Mouse (Mus musculus) telencephalon, adult 2 months (tissue): ENCODE results near the gene Mxd1.
A peak's percentile ranks its signal among the peaks of the same experiment; 100 is the strongest.

ENCODE experiments used
- DNase-seq: peaks from one replicate; pipeline ENCODE4 v3.0.0-alpha.2; 2011; ENCODE audit warnings: low read depth, low spot score

The Mxd1 gene

DNA sequence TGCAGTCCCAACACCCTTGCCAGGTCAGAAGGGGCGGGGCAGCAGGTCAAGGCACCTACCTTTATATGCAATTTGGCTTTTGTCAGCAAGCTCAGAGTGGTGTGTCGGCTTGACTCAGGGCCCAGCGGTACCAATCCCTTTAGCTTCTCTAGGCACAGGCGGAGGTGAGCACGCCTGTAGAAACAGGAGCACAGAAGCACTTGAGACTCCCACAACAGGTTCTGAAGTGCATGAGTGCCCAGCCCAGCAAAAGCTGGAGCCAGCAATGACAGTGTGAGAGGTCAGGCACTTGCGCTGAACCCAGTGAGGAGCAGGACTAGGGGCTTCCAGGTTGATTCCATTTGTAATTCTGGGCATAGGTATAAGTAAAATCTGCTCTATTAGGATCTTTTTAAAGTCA, 15.9 kb downstream of the Mxd1 start:
- no peak for DNase-seq

DNA sequence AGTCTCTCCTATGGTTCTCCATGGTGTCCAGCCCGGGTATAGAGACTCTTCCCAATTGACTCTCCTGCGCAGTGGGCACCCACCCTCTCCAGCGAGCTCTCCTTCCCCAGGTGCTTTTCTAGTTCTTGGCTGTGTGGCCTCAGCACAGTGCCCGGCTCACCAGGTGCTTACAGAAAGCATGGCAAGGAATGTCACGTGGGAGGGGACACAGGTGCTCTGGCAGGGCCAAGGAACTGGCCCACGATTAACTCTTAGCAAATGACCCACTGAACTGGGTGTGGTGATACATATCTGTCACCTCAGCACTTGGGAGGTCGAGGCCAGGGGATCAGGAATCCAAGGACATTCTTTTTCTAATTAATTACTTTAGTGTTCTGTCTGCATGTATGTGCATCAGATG, 22.8 kb downstream of the Mxd1 start:
- DNase-seq = no peak

DNA sequence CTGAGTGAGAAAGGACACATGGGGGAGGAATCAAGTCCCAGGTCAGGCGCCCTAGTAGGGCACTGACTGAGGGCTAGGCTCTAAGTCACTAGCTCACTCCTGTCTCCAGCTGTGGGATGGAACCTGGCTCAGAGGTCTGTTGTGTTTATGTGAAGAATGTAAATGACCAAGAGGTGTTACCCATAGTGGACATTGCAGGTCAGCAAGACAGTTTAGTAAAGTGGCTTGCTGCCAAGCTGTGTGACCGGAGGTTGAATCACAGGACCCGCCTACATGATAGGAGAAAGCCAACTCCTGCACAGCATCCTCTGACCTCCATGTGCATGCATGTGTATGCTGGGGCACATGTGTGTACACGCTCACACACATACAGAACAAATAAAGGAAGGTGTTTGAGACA, 23.4 kb downstream of the Mxd1 start:
- DNase-seq = no peak

- DNase-seq = no peak
These were observed 24.1 kb downstream of the Mxd1 start for GRCm38 (mm10) chr6:86644775-86645400.

DNA sequence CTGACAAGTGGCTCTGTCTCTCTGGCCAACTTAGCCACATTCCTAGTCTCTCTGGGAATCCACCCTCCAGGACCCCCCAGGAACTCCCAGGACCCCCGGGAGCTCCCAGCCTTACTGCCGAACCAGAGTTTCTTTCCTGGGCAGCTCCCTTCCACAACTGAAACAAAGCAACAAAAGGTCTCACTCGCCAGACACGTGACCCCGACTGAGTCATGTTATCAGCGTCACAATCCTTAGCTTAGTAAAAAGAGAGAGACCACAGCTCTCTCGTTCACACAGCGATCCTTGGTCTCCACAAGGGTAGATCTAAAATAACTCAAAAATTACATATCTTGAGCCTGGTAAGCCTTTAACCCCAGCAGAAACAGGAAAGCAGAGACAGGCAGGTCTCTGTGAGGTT, 27.2 kb downstream of the Mxd1 start:
- no peak for DNase-seq

DNA sequence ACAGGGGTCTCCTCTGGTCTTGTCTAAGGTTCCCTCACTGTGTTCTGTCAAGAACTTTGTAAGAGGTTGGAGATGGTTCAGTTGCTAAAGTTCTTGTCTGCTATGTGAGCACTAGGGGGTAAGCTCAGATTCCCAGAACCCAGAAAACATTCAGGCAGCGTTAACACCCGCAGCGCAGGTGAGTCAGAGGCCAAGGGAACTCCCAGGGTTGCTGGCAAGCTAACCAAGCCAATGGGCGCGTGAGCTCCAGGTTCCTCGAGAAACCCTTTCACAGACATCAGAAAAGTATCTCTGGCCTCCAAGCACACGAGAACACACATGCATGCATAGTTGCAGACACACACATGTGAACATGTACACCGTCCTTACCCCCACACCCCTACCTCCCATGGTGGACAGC, 28.2 kb downstream of the Mxd1 start:
- no peak for DNase-seq

DNA sequence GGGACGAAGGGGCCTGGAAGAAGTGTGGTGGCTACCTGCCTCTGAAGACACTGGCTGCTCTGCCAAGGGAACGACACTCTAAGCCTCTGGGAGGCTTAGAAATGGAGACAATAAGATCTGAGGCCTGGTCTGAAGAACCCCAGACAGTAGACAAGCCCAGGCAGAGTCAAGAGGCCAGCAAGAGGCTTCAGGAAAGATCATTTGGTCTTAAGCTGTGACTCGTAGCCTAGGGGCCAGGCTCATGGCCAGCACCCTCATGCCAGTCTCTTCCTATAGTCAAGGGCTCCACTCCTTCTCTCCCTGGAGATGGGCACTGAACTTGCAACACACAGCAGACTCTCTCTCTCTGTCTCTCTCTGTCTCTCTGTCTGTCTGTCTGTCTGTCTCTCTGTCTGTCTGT, 28.8 kb downstream of the Mxd1 start:
- no peak for DNase-seq

GRCm38 (mm10) chr6:86639180-86640160, 29.5 kb downstream of the Mxd1 start:
- DNase-seq = no peak

- DNase-seq = no peak
These were observed 30.5 kb downstream of the Mxd1 start for GRCm38 (mm10) chr6:86638434-86638833.

GRCm38 (mm10) chr6:86637860-86638259, 31.1 kb downstream of the Mxd1 start:
- DNase-seq = no peak

DNA sequence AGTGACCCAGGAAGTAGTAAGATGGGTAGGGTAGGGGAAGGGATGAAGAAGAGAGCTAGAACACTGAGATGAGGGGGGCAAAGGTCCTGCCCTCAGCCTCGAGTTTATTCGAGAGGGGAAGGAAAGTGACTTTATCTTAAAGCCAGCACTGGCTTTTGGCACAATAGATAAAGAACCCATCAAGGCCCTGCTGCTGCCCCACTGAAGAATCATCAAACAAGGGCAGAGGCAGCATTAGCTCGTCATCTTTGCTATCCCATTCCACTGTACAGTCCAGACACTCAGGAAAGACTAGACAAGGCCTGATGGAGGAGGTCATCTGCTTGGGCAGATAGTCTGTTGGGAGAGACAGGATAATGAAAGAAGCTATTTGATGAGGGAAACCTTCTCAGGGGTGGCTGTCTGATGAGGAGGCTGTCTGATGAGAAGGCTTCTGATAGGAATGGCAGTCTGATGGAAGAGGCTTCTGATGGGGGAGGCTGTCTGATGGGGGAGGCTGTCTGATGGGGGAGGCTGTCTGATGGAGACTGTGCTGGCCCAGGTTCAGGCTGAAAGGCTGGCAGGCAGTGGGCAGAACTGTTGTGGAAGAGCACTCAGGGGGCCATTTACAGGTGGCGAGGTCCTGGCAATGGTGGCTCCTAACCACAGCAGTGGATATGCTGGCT, 31.7 kb downstream of the Mxd1 start:
- no peak for DNase-seq

DNA sequence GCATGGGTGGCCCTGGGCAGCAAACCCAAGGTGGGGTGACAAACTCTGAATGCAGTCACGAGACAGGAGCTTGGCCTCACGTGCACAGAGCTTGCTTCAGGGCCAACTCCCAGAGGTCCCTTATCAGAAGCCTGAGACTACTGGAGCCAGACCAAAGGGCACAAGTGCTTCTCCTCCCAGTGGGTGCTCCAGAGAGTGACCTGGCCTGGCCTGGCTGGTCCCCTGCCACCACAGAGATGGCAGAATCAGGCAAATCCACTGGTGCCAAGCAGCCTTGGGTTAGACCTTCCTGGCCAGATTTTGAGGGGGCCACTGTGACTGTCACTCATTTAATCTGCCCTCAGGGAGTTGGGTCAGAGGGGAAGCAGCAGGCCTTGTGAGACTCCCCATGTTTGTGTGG, 32.5 kb downstream of the Mxd1 start:
- DNase-seq = no peak

GRCm38 (mm10) chr6:86630141-86630540, 38.8 kb downstream of the Mxd1 start:
- DNase-seq = no peak

DNA sequence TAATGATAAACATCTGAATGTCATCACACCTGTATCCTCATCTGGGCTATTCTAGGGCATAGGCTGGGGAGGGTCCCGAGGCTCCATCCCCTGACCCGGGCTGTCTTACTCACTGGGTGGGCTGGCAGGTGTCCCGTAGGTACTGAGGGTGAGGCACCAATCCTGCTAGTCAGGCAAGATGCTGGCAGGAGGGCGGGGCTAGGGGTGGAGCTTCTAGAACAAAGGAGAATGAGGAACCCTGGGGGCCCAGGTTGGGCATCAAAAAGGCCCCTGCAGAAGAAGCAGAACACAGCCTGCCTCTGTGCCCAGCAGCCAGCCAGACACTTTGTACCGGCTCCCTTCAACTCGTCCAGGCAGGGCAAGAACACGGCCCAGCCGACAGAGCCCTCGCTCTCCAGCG, 41.0 kb downstream of the Mxd1 start, which contains the start of gene Asprv1:
Gene Asprv1, plus strand, starts transcription at position 219 of the 400 bp plus-strand sequence.
- no peak for DNase-seq

DNA sequence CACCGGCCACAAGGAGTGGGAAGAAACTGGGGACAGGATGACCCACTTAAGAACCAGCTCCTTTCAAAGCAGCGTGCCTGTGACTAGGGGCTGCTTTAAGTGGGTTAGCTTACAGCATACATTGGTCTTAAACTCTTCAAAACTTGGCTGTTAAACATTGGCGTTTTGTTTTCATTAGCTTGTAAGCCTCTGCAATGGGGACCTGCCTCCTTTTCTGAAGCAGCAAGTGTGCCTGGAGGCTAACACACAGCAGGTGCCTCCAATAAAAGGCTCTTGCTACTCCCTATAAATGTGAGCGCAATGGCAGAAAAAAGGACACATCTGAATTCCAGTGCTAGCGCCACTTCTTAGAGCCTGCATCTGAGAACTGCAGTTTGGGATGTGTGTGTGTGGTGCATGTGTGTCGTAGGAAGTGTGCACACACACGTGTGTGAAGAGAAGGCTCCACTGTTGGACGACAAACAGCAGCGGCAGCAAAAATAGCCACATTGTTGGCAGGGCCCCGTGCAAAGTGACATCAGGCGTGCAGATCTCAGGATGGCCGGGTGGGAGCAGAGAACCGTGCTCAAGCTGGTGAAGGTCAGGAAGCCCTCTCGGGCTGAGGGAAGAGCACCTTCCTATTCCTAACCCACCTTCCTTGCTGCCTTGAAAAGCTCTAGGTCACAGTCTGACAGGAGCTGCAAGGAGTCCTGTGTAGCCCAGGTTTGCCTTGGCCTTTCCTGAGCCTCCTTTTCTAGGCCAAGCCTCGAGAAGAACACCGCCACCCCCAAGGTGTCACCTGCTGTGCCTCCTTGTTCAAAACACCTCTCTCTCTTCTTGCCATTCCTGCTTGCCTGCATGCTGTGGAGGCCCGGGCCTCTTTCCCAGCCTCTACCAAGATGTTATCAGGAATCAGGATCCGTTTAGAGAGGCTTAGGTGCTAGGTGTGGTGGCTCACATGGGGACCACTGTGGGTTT, 44.6 kb downstream of the Mxd1 start:
- DNase-seq = peak; percentile 73

GRCm38 (mm10) chr6:86623201-86623600, 45.8 kb downstream of the Mxd1 start:
- no peak for DNase-seq

DNA sequence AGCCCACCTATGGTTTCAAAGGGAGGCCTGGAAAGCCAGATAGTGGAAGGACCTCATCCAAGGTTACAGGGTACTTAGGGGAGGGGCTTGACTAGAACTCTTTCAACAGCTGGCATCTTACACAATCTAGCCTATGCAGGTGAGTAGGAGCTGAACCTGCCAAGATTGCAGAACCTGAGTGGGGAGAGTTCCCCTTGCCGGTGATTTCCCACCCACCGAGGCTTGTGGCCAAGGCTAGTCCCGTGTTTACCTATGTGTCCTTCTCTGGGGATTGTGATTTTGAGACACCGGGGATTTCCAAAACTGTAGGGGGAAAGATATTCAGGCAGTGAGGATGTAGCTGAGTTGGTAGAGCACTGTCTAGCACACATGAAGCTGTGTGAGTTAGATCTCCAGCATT, 53.7 kb downstream of the Mxd1 start:
- DNase-seq = no peak

GRCm38 (mm10) chr6:86610714-86611113, 58.2 kb downstream of the Mxd1 start:
- DNase-seq = no peak

DNA sequence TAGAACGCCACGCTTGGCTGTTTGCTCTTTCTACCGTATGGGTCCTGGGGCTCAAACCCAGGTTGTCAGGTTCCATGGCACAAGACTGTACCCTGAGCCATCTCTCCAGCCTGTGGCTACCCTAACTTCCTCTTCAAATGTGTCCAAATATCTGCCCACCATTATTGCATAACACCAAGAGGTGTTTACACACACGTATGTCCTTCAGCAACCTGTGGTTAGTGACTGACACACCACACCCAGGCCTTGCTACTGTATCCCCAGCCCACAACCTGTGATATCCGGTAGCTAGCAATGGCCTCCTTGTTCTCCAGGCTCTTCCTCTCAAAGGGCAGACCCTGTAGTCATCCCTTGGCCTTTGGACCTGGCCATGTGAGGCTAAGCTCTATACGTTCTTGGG, 59.7 kb downstream of the Mxd1 start:
- DNase-seq = no peak

DNA sequence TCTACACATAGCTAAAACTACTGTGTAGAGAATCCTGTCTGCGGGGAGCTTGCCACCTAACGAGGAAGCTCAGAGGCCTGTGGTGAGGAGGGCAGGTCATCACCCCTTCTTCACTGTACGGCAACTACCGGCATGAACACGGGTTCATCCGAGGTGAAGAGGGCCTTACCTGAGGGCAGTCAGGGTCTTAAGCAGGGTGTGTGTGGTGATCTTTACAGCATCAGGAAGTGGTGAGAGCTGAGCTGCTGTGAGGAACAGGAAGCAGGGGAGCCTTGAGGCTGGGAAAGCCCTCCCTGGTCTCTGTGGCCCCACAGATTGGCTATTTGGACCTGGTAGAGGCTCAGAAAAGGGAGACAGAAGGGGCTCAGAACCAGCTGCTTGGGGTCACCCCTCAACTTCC, 61.5 kb downstream of the Mxd1 start:
- no peak for DNase-seq

- no peak for DNase-seq
These were observed 62.7 kb downstream of the Mxd1 start for GRCm38 (mm10) chr6:86606289-86606688.
